Mouse (Mus musculus) liver, adult 2 months (tissue): Measurements from ENCODE around the gene Prkcz.

Experiments used
- CTCF ChIP-seq: fragments of 200-500 bp; IDR thresholded peaks from 2 replicates; pipeline ENCODE4 v1.5.1; 2011; ENCODE audit warnings: low read depth, low read length, control low read depth
- POLR2A ChIP-seq: fragments of 200-500 bp; IDR thresholded peaks from 2 replicates; pipeline ENCODE4 v1.6.1; 2011; ENCODE audit warnings: low read length, control low read depth; ENCODE audit not compliant: insufficient read depth; ENCODE audit errors: extremely low read depth

GRCm38 (mm10) chr4:155297057-155297456 lies 64.1 kb downstream of the Prkcz start:
- TF ChIP-seq CTCF = peak; percentile 13; the same call in 1 of the 2 replicates
- no peak for TF ChIP-seq POLR2A
